Mouse (Mus musculus): ENCODE measurements at regions not wholly inside any gene's neighbourhood (a gene's known extent, or its start where the extent isn't known, plus 50 kb on each side); places are given as distances from the start of the nearest gene placed in this dataset.
"Not testable (repeated sequence)": the region's sequence is repeated elsewhere in the genome, so short reads cannot be mapped to it uniquely, and the experiment has no call there.

DNA sequence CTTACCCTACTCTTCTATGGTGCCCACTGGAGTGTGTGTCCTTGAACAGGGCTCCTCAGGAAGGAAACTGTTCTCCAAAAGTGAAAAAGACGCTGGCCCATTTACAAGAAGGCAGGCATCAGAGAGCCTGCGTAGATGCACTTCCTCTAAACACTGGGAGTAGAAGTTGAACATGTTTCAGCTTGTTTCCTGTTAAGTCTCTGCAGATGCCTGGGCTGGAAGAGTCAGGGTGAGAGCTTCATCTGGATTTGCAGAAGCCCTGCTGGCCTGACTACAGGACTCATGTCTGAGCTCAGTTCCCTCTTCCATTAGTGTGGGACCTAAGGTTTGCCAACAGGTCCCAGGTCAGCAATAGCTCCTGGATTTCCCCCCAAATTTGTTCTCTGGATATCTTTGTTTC, 54.7 kb upstream of the Nlrp1b start:
- no peak for DNase-seq (ENCODE audit: low read depth, low spot score)

GRCm38 (mm10) chr11:71288243-71288642, 57.7 kb upstream of the Nlrp1b start:
- not testable (repeated sequence) for DNase-seq (ENCODE audit: low read depth, low spot score)

GRCm38 (mm10) chr11:71289490-71289889, 59.0 kb upstream of the Nlrp1b start:
- DNase-seq (ENCODE audit: low read depth, low spot score) = no peak

DNA sequence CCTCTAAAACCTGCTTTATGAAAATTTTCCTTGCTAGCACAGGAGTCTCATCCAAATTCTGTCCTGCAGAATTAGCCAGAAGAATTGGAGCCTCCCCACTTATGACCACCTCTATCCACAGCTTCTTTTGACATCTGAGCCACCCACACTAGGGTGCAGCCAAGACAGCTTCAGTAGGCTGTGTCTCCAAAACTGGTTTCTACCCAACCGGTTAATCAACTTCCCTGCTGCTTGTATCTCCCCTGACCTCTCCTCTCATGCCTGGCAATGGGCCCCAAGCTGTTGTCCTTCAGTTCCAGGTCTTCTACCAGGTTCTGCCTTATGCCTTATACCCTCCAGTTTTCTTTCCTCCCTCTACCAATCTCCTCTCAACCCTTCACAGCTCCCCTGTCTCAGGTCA, 68.9 kb upstream of the Nlrp1b start:
- no peak for DNase-seq (ENCODE audit: low read depth, low spot score)

- DNase-seq (ENCODE audit: low read depth, low spot score) = peak; percentile 13
Measured at GRCm38 (mm10) chr11:71323439-71323838, 92.9 kb upstream of the Nlrp1b start.

DNA sequence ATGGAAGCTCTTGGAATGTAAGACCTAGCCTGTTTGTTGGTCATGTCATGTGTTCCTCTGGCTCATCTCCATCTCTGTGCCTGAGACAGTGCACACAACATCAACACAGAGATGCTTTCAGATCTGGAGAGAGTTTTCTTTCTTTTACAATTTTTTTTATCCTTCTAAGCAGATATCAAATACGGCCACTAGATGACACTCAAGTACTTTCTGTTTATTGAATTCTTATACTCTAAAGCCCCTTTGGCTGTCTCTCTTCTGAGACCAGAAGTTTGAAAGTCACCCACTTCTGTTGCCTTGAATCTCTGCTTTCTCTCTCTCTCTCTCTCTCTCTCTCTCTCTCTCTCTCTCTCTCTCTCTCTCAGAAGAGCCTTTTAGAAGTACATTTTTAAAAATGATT, 106.9 kb upstream of the Nlrp1b start:
- no peak for DNase-seq (ENCODE audit: low read depth, low spot score)

DNA sequence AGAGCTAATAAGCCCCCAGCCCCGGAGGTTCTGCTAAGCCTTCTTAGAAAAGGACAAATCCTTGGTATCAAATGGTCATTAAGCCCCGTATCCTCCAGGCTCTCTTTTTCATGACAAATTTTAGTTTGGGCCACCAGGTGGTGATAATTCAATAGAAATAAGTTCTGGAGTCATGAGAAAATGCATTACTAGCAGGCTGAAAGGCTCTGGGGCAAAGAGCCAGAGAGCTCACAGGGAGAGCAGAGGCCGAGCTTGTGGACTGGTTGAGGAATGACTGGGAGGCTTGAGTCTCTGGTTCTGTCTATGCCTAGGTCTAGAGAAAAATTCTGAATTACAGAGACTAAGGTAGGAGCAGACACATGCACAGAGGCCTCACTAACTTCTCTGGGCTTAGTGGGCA, 115.5 kb upstream of the Nlrp1b start:
- DNase-seq (ENCODE audit: low read depth, low spot score) = no peak

GRCm38 (mm10) chr11:71357089-71357488, 126.6 kb upstream of the Nlrp1b start:
- DNase-seq (ENCODE audit: low read depth, low spot score) = no peak

- DNase-seq (ENCODE audit: low read depth, low spot score) = no peak
Measured at GRCm38 (mm10) chr11:71360856-71361255, 130.3 kb upstream of the Nlrp1b start.

- no peak for DNase-seq (ENCODE audit: low read depth, low spot score)
Measured at GRCm38 (mm10) chr11:71371871-71372270, 141.3 kb upstream of the Nlrp1b start.

GRCm38 (mm10) chr11:71375132-71375531, 144.6 kb upstream of the Nlrp1b start:
- no peak for DNase-seq (ENCODE audit: low read depth, low spot score)

- no peak for DNase-seq (ENCODE audit: low read depth, low spot score)
Measured at GRCm38 (mm10) chr11:71388411-71388810, 157.9 kb upstream of the Nlrp1b start.

GRCm38 (mm10) chr11:71389659-71390058, 159.1 kb upstream of the Nlrp1b start:
- DNase-seq (ENCODE audit: low read depth, low spot score) = no peak

DNA sequence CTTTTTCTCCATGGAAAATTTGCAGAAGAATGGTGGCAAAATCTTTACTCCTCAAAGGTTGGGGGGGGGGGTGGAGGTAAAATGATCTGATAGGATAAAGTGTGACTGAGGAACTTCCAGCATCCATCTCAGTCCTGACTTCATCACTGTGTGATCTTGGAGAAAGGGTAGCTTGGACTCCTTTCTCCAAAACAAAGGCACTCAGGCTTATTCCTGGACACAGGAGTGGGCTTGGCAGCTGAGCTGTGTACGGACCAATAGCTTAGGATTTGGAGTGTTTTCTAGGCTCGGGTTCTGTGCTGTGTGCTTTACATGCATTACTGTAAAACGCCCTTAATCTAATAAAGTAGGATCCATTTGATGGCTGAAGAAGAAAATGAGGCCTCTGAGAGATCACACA, 159.6 kb upstream of the Nlrp1b start:
- DNase-seq (ENCODE audit: low read depth, low spot score) = no peak

DNA sequence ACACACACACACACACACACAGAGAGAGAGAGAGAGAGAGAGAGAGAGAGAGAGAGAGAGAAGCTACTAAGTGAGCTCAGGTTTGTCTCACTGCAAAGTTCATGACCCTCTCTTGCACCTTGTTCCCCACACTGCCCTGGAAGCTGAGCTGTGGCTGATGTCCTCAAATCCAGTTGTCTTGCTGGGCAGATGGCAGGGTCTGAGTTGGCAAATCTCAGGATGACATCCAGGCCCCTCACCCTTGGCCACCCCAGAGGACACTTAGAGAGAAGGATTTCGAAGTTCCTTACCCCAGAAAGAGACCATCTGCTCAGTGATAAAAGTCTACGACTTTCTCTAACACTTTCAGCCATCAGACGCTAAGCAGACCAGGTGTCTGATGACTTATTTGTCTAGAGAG, 160.1 kb upstream of the Nlrp1b start:
- no peak for DNase-seq (ENCODE audit: low read depth, low spot score)

DNA sequence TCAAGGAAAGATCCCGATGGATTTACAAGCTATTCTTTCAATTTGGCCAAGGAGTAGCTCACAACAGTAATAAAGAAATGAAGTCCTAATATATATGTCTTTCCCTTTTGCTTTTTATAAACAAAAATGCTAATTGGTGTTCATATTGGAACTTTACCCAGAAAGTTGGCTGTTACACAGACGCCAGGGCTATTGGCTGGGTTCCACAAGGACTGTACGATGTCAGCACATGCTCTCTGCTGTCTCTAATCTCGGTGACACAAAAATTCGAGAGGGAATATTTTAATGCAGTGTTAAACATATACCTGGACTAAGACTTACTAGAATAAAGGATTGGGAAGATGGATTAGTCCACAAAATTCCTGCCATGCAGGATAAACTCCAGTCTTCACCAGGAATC, 162.9 kb upstream of the Nlrp1b start:
- no peak for DNase-seq (ENCODE audit: low read depth, low spot score)

GRCm38 (mm10) chr11:71395023-71395422, 164.5 kb upstream of the Nlrp1b start:
- no peak for DNase-seq (ENCODE audit: low read depth, low spot score)

- DNase-seq (ENCODE audit: low read depth, low spot score) = no peak
Measured at GRCm38 (mm10) chr11:71395631-71396030, 165.1 kb upstream of the Nlrp1b start.

DNA sequence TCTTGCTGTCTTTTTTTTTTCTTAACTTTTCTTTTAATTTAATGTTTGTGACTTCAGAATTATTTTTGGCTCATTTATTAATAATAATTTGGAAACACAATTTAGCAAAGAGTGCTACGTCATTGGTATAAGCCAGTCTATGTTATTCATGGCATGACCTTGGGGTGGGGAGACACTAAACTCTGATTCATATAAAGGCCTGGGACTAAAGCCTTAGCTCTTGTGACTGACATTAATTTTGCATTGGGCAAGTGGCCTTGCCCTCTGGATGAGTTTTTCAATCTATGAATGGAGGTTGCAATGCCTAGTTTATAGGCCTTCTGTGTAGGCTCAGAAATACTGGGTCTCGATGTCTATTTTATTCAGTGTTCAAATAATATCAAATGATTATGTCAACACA, 169.8 kb upstream of the Nlrp1b start:
- DNase-seq (ENCODE audit: low read depth, low spot score) = no peak

DNA sequence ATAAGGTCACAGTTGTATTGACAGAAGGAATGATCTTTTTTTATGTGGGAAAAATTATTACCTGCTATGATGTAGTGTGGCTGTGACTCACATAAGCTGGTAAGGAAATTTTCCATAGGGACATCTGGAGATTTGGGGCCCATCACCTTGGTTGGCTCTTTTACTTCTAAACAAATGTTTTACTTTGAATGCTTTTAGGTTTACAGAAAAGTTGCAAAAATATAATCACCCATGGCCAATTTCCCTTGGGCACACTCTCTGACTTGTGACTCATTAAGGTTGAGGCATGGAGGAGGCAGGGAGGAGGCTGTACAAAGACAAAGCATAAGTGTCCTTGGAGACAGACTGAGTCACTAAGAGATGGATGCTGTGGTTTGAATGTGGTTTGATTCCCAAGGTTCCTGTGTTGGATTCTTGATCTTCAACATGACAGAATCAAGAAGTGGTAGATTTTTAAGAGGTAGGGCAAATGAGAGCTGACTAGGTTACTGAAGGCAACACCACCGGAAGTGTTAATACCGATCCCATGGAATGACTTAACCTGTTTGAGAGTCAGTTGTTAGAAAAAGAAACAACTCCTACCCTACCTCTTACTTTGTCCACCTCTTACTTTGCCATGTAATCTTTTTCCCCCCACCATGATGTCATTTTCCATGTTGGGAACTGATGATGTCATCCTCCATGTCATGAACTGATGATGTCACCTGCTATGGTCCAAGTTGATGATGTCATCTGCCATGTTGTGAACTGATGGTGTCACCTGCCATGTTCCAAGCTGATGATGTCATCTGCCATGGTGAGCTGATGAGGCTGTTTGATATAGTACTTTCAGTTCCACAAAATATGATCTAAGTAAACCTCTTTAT, 171.1 kb upstream of the Nlrp1b start:
- DNase-seq (ENCODE audit: low read depth, low spot score) = no peak

DNA sequence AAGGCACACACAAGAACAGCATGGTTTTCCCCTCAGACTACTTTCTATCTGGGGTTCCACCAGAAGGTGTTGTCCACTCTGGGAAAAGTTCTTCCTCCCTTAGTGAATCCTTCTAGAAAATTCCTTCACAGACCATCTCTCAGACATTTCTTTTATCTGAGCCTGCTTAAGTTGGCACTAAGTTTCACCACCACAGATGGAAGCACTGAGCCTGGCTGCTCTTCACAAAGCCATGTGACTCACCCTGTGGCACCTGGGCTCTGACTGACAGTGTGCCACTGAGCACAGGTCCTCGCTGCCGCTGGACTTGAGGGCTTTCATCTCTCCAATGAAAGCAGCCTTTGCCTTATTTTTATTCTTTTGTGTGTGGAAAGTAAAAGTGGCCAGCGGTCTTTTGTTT, 173.8 kb upstream of the Nlrp1b start:
- DNase-seq (ENCODE audit: low read depth, low spot score) = no peak

GRCm38 (mm10) chr11:71407043-71407442, 176.5 kb upstream of the Nlrp1b start:
- no peak for DNase-seq (ENCODE audit: low read depth, low spot score)

GRCm38 (mm10) chr11:71409211-71409765, 178.8 kb upstream of the Nlrp1b start:
- DNase-seq (ENCODE audit: low read depth, low spot score) = no peak

Measured in CD4-positive helper T cell, adult 2 months (primary cell).